Mouse (Mus musculus) MEL (cell line): ENCODE data around the gene Bscl2. TPM values are rescaled to one million over a fixed set of nuclear protein-coding genes. Genes with fewer than 3 reads are reported as not detected.
A peak's percentile ranks its signal among the peaks of the same experiment; 100 is the strongest.
"Not testable (repeated sequence)": the region's sequence is repeated elsewhere in the genome, so short reads cannot be mapped to it uniquely, and the experiment has no call there.

Experiments
- DNase-seq: peaks from one replicate; pipeline ENCODE4 v3.0.0; 2011; ENCODE audit warnings: low read depth, low spot score
- H3K27ac ChIP-seq: 2 replicates; pipeline ENCODE4 v1.5.1; 2012; ENCODE audit warnings: low read depth, mild to moderate bottlenecking, control low read depth, low read length, moderate library complexity; ENCODE audit not compliant: control insufficient read depth
- H3K27me3 ChIP-seq, 2 experiments: fragments of 150-350 bp in 1 of 2; sonication (generic) in 1 of 2; 2 replicates each; pipeline ENCODE4 v1.6.1; 2012; ENCODE audit warnings: low read length in 2 of 2, mild to moderate bottlenecking in 2 of 2, improper control_type of control experiment in 1 of 2, moderate library complexity in 1 of 2; ENCODE audit not compliant: insufficient read depth in 2 of 2, control insufficient read depth in 1 of 2
- H3K36me3 ChIP-seq, 2 experiments: 2 replicates each; pipeline ENCODE4 v1.6.1; 2012 to 2014; ENCODE audit warnings: low read length in 2 of 2, improper control_type of control experiment in 1 of 2, inconsistent platforms in 1 of 2, mild to moderate bottlenecking in 1 of 2; ENCODE audit not compliant: insufficient read depth in 2 of 2, control insufficient read depth in 1 of 2
- H3K4me1 ChIP-seq, 2 experiments: fragments of 150-350 bp in 1 of 2; sonication (generic) in 1 of 2; 2 replicates each; pipeline ENCODE4 v1.6.1; 2012; ENCODE audit warnings: low read length in 2 of 2, improper control_type of control experiment in 1 of 2, mild to moderate bottlenecking in 1 of 2; ENCODE audit not compliant: insufficient read depth in 2 of 2, control insufficient read depth in 1 of 2
- H3K4me3 ChIP-seq, 2 experiments: fragments of 150-350 bp in 1 of 2; sonication (generic) in 1 of 2; 2 replicates each; pipeline ENCODE4 v1.5.1; 2012; ENCODE audit warnings: low read depth in 2 of 2, low read length in 2 of 2, mild to moderate bottlenecking in 2 of 2, moderate library complexity in 2 of 2, control low read depth in 1 of 2, improper control_type of control experiment in 1 of 2; ENCODE audit not compliant: control insufficient read depth in 1 of 2, insufficient read depth in 1 of 2
- H3K79me2 ChIP-seq: 2 replicates; pipeline ENCODE4 v1.6.1; 2012; ENCODE audit warnings: mild to moderate bottlenecking, low read length, moderate library complexity; ENCODE audit not compliant: control insufficient read depth, poor library complexity, insufficient read depth
- H3K9ac ChIP-seq: 2 replicates; pipeline ENCODE4 v1.6.1; 2012; ENCODE audit warnings: low read depth, mild to moderate bottlenecking, control low read depth, low read length, moderate library complexity; ENCODE audit not compliant: control insufficient read depth, poor library complexity, severe bottlenecking
- H3K9me3 ChIP-seq: fragments of 150-350 bp; sonication (generic); replicated peaks from 2 replicates; pipeline ENCODE4 v1.6.1; 2012; ENCODE audit warnings: mild to moderate bottlenecking, low read length, improper control_type of control experiment, moderate library complexity; ENCODE audit not compliant: insufficient read depth
- CHD2 ChIP-seq: IDR thresholded peaks from 2 replicates; pipeline ENCODE4 v1.6.1; 2011; ENCODE audit warnings: low read length, improper control_type of control experiment
- CTCF ChIP-seq, 3 experiments: IDR thresholded peaks in 2 of 3; conservative IDR thresholded peaks in 1 of 3; 2 replicates each; pipeline ENCODE4 v1.5.1; 2011 to 2012; ENCODE audit warnings: low read length in 3 of 3, low read depth in 2 of 3, mild to moderate bottlenecking in 2 of 3, improper control_type of control experiment in 1 of 3, inconsistent platforms in 1 of 3, mixed read lengths in 1 of 3, moderate library complexity in 1 of 3; ENCODE audit not compliant: control insufficient read depth in 1 of 3, insufficient read depth in 1 of 3, poor library complexity in 1 of 3, severe bottlenecking in 1 of 3
- E2F4 ChIP-seq: IDR thresholded peaks from 2 replicates; pipeline ENCODE4 v1.6.1; 2011; ENCODE audit warnings: low read depth, low read length, improper control_type of control experiment, borderline replicate concordance
- EP300 ChIP-seq, 2 experiments: IDR thresholded peaks; 2 replicates each; pipeline ENCODE4 v1.6.1; 2011; ENCODE audit warnings: improper control_type of control experiment in 2 of 2, low read length in 2 of 2, low read depth in 1 of 2, mild to moderate bottlenecking in 1 of 2
- MAFK ChIP-seq: IDR thresholded peaks from 2 replicates; pipeline ENCODE4 v1.6.1; 2011; ENCODE audit warnings: low read depth, mild to moderate bottlenecking, low read length, improper control_type of control experiment, borderline replicate concordance
- MYC ChIP-seq: IDR thresholded peaks from 2 replicates; pipeline ENCODE4 v1.6.1; 2011; ENCODE audit warnings: low read depth, mild to moderate bottlenecking, low read length, improper control_type of control experiment, moderate library complexity
- NELFE ChIP-seq: IDR thresholded peaks from 2 replicates; pipeline ENCODE4 v1.6.1; 2011; ENCODE audit warnings: low read depth, low read length, improper control_type of control experiment
- POLR2A ChIP-seq, 2 experiments: IDR thresholded peaks; 2 replicates each; pipeline ENCODE4 v1.6.1; 2011 to 2012; ENCODE audit warnings: low read length in 2 of 2, mild to moderate bottlenecking in 2 of 2, control low read depth in 1 of 2, improper control_type of control experiment in 1 of 2, low read depth in 1 of 2, moderate library complexity in 1 of 2; ENCODE audit not compliant: control insufficient read depth in 1 of 2, insufficient read depth in 1 of 2, poor library complexity in 1 of 2
- polyA plus RNA-seq, 2 experiments: library from polyadenylated mRNA; stranded (reverse) in 1 of 2; unstranded in 1 of 2; fragments of >175 nt in 1 of 2; fragments of >200 nt in 1 of 2; gene quantifications; 2 replicates each; pipeline versions ENCODE4 v1.2.1 to v1.2.4; 2012; ENCODE audit warnings: low replicate concordance in 2 of 2, low read depth in 1 of 2; ENCODE audit not compliant: insufficient read length in 2 of 2, insufficient read depth in 1 of 2, missing spikeins in 1 of 2
- total RNA-seq: library from RNA; depleted of rRNA; stranded (reverse); fragments of 300-350 nt; gene quantifications from 2 replicates; pipeline ENCODE4 v1.2.3, GENCODE M21; 2012

Bscl2 gene
- total and polyA plus RNA-seq, 3 experiments: 26.0 to 51.3 TPM; not detected in 1

DNA sequence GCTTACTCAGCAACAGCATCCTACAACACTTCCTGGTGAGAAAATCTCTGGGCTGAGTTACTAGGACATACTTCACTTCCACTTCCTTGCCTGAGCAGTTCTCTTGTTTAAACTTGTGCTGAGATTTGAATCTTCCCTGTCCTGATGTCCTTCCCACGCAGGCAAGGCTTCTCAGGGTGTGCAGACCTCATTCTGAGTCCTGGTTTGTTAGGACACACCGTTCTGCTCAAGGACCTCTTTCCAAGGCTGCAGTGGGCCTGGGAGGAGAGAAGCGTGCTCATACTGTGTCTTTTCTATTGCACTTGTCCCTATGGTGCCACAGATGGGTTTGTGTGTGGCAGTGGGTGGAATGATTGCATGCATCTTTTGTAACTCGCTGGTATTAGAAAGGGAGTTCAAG lies 4.3 kb upstream of the Bscl2 start:
- Histone ChIP-seq H3K4me1 (peaks cover 0 to 3% of the 10 kb centered on the region in 2 experiments; a peak in 3 of 4 replicates), H3K27ac (no peak overlapping the region), H3K9me3 (no peaks in the 10 kb centered on the region), H3K9ac (no peak overlapping the region), H3K27me3 (no peaks in the 10 kb centered on the region), H3K79me2 (peaks cover 1% of the 10 kb centered on the region; the same call in 1 of the 2 replicates), H3K36me3 (peaks cover 5 to 32% of the 10 kb centered on the region in 2 experiments), H3K4me3 (no peak overlapping the region)
- no peak for DNase-seq
- no peak for TF ChIP-seq CHD2

DNA sequence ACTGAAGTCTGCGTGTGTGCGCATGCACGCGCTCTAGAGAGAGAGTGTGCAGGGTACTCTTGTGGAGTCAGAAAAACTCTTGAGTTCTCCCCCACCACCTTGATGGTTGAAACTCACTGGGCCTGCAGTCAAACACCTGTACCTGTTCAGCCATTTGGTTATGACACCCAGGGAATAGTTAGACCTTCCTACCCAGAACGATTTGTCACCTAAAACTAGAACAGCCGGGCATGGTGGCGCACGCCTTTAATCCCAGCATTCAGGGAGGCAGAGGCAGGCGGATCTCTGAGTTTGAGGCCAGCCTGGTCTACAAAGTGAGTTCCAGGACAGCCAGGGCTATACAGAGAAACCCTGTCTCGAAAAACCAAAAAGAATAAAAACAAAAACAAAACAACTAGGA lies 940 bp upstream of the Bscl2 start:
- not testable (repeated sequence) for H3K9me3 ChIP-seq, DNase-seq, H3K9ac ChIP-seq, H3K27me3 ChIP-seq, H3K79me2 ChIP-seq, H3K4me3 ChIP-seq
- Histone ChIP-seq H3K4me1 (peaks cover 3 to 17% of the 10 kb centered on the region in 2 experiments), H3K27ac (peak overlapping the region; percentile 92; the same call in 1 of the 2 replicates), H3K36me3 (peaks cover 14% of the 10 kb centered on the region in 2 experiments)

DNA sequence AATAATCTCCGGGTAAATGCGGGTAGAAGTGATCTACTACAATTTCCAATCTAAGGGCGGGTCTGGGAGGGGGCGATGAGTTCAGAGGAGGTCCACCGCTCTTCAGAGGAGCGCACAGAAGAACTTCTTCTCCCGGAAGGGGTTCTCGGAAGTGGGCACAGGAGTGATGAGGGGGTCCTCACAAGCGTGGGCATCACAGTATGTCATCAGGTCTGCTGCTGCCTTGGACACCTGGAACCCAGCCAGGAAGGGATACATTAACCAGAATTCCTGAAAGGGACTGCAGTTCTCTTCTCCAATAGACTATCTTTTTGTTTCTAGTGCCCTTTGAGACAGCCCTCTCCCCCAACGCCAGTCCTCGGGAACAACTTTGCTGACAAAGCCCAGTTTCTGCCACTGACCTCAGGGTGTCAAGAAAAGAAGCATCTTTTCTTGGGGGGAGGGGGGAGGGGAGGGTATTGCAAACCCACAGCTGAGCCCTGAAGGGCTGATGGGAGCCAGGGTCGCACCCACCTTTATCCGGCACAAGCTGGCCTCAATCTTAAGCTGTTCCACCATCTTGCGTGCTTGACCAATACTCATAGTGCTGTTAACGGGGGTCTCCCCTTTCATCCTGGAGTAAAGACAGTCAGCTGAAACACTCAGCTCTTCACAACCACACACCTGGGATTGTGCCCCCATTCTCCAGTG lies 919 bp downstream of the Bscl2 start:
- no peak for DNase-seq
- H3K4me1 ChIP-seq: peaks cover 3 to 17% of the 10 kb centered on the region in 2 experiments
- H3K36me3 ChIP-seq: peaks cover 6 to 14% of the 10 kb centered on the region in 2 experiments
- H3K27ac ChIP-seq: peak overlapping the region; percentile 92; the same call in 1 of the 2 replicates
- TF ChIP-seq CTCF (IDR thresholded peaks at IDR 0.05 in 2 of 3, conservative IDR thresholded peaks at IDR 0.05 in 1 of 3; ENCODE audit: control insufficient read depth in 1 of 3, insufficient read depth in 1 of 3, low read depth in 2 of 3, low read length in 3 of 3, poor library complexity in 1 of 3, severe bottlenecking in 1 of 3) (no peak), MAFK (no peak), E2F4 (no peak), POLR2A (IDR thresholded peaks at IDR 0.05; ENCODE audit: control insufficient read depth in 1 of 2, insufficient read depth in 1 of 2, low read depth in 1 of 2, low read length in 2 of 2, poor library complexity in 1 of 2) (no peak), NELFE (no peak), EP300 (IDR thresholded peaks at IDR 0.05; ENCODE audit: low read depth in 1 of 2, low read length in 2 of 2) (no peak), MYC (no peak)
- no peaks in the 10 kb centered on the region for H3K9me3 ChIP-seq
- H3K9ac ChIP-seq: peak overlapping the region; percentile 91
- H3K4me3 ChIP-seq: peak overlapping the region; percentile 56 to 64
- no peaks in the 10 kb centered on the region for H3K27me3 ChIP-seq
- H3K79me2 ChIP-seq: no peaks in the 10 kb centered on the region; the same call in 1 of the 2 replicates
